Mouse (Mus musculus) induced T-regulatory cell, adult 2 months (primary cell): ENCODE measurements around the gene Olfr1471.
"Not testable (repeated sequence)": the region's sequence is repeated elsewhere in the genome, so short reads cannot be mapped to it uniquely, and the experiment has no call there.

ENCODE experiments used
- DNase-seq: peaks from one replicate; pipeline ENCODE4 v3.0.0-alpha.2; 2012; ENCODE audit warnings: low read depth

Olfr1471 gene

DNA sequence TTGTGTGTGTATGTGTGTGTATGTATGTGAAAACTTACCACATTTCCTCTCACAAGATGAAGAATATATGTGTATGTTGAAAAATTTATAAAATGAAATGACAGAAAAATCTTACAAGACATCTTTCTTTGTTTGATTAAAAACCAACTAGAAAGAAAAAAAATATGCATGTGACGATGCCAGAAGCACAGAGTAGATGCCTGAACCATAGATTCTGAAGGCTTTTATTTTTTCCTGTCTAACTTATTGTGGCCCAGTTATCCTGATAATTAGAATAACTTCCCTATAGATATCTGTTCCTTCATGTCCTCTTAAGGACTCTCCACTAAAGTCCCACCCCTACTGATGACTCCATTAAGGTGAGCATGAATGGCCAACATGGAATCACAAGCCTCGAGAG is at the start of gene Olfr1471:
Gene Olfr1471 (plus strand): TSS at position 301 of the 400 bp plus-strand sequence.
- not testable (repeated sequence) for DNase-seq

DNA sequence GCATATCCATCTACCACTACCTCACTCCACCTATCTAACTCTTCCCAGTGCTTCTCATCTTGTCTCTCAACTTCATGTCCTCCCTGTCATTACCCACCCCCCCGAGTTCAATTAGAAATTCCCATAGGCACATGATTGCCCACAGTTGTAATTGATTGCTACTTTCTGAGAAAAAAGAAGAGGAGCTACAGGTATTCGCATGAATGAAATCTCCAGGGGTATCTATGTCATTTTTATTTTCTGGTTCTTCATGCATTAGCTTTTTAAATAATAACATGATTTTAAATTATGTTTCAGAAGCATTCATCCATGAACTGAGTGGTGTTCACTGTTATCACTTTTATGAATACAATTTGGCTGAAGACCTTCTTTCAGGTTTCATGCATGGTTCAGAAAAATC is 35.7 kb upstream of the Olfr1471 start, which contains the start of gene Olfr1469:
Gene Olfr1469 (plus strand): TSS at position 301 of the 400 bp plus-strand sequence.
- no peak for DNase-seq

DNA sequence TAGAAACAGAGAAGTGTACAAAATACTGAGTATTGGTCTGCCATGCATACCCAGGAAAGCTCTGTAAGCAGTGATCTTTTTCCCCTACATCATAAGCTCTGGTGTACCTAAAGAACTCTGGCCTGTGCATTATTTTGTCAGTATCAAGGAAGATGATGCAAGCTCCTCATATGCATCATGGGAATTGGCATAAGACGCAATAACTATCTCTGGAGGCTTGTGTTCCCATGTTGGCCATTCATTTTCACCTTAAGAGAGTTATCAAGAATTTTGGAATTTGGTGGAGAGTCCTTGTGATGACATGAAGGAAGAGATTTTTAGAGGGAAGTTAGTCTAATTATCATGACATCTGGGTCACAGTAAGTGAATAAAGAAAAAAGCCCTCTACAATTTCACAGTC is 12.8 kb downstream of the Olfr1471 start, which contains the start of gene Olfr1472:
Gene Olfr1472 (minus strand): TSS at position 101 of the 400 bp plus-strand sequence.
- DNase-seq: no peak

DNA sequence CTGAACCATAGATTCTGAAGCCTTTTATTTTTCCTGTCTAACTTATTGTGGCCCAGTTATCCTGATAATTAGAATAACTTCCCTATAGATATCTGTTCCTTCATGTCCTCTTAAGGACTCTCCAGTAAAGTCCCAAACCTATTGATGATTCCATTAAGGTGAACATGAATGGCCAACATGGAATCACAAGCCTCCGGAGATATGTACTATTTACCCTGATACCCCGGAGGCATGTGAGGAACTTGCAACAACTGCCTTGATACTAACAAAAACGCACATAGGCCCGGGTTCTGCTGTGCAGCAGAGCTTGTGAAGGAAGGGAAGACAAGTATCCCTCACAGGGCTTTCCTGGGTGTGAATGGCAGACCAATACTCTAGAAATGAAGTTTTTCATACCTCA is 26.1 kb downstream of the Olfr1471 start, which contains the start of gene Olfr1474:
Gene Olfr1474 (plus strand): TSS at position 301 of the 400 bp plus-strand sequence.
- DNase-seq: not testable (repeated sequence)

DNA sequence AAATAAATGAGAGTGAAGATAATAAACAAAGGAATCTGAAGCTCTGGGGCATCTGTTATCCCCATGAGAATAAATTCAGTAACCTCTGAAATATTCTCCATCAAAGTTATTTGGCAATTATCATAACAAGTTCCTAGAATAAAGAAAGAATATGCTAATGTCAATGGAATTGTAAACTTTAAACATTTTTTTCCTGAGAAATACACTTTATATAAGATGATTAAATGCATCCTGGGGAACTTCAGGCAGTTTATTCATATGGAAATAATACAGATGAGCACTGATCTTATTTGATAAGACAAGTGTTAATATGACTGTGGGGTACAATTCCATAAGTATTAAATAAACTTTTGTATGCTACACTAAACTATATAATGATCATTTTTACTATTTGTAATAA is 36.9 kb downstream of the Olfr1471 start, which contains the start of gene Olfr1475:
Gene Olfr1475 (minus strand): TSS at position 101 of the 400 bp plus-strand sequence.
- no peak for DNase-seq

DNA sequence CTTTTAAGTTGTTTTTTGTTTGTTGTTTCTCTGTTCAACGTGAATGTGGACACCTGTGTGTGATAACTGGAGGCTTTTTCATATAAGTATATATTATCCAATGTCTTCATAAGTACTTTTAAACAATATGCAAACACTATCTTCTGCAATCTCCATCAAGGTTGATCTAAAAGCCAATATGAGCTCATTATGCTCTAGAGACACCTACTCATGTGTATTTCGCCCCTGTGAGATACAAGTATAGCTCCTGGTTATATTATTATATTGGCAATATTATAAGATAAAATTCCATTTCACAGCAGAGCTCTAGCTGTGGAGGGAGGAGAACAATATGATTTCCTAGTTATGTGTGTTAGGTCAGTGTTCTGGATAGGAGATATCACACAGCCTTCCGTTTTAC is 57.0 kb downstream of the Olfr1471 start, which contains the start of gene Olfr1477:
Gene Olfr1477 (plus strand): TSS at position 301 of the 400 bp plus-strand sequence.
- DNase-seq: no peak
